Mouse (Mus musculus): ENCODE measurements around the gene Ddx47. TPM values are rescaled to one million over a fixed set of nuclear protein-coding genes. Genes with fewer than 3 reads are reported as not detected.

Gene Ddx47
- total RNA-seq (2023): 10 to 100 TPM; 53.5 to 61.1 TPM

DNA sequence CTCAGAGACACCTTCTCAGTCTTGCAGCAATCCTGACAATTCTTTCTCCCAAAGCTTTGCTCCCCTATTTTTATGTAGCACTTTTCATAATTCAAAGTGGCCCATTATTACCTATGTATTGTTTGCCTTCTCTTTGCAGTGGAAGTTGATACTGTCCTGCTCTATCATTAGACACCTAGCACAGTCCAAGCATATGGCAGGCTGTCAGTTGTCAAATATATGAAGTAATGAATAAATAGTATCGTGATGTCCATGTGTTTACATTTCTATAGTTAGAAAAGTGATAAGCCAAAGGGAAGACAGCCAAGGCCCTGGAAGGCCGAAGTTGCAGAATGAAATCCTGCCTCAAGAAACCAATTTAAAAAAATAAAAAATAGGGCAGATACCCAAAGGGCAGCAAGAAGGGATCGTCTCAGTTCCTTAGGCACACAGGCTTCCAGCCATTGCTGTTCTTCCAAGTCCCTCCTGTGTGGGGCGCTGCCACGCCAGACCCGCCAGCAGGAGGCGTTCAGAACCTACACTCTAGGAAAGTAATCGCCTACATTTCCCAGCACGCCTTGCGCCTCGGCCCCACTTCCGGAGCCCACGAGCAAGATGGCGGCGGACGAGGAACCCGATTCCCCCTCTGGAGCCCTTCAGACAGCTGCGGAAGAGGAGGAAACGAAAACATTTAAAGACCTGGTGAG lies at the start of gene Ddx47:
Gene Ddx47 (plus strand): TSS at position 565 of the 686 bp plus-strand sequence.

DNA sequence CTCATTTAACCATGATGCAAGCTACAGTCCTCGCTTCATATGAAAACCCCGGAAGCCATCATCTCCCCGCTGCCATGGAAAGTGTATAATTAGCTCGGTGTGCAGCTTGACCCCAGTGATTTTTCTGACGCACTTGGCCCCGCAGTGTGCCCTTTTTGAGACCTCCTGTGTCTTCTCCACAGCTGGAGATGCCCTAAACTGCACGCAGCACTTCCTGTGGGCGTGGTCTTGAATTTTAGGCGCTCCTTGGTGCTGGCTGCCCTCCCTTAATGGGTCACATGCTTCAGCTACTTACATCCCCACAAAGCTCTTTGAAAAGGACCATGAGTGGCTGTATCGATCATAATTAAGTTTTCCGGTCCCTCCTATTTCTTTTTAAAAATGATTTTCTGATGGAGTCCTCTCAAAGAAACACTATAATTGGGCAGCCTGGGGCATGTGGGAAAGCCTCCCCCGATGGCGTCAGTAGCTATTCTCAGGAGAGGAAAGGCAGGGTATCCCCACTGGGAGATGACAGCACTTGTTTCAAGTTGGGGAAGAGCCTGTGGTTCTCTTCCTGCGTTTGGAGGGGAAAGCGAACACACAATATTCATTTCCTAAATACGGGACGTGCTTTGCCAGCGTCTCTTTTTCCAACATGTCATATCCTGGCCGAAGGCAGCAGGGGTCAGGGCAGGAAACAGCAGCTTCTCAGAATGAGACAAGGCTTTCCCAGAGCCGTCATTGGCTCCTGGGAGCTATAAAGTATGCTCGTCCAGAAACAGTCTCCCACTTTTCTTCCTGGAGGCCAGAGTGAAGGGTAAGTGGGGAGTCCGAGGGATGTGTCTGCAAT lies 30.0 kb upstream of the Ddx47 start, which contains the start of gene Apold1:
Gene Apold1 (plus strand): TSS at position 488 of the 832 bp plus-strand sequence.

DNA sequence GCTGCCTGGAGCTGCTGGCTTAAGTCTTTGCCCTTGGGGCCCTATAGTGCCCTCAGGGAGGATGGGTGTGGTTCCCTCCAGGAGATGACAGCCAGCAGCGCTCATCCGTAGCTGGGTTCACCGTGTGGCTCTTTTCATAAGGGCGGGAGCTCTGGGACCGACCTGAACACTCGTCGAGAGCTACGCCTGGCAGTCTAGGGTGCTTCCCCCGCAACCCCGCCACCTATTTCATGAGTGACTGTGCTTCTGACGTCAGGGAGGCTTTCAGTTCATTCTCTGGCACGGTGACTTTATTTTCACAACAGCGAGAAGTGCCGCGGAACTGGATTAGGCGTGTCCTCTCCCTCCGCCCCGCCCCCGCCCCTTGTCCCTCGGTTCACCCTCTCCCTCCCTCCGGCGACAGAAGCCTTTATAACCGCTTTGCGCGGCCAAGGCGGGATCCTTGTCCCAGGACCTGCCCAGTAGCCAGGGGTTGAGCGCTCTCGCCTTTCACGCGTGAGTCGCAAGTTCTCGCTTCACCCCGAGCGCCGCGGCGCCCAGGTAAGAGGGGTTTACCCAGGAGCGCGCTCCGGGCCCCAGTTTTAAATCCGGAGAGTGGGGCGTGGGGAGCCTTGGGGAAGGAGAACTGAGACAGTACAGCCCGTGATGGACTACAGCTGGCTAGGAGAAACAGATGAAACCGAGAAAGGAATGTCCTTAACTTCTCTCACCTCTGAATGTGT lies 54.0 kb downstream of the Ddx47 start, which contains the start of gene Gprc5a:
Gene Gprc5a (plus strand): TSS at position 416 of the 722 bp plus-strand sequence.

Other genes with a start within 250 kb of the Ddx47 start
- gene Dusp16, start 219.0 kb upstream of the Ddx47 start, total RNA-seq (2023): 1 to 10 TPM; 2.1 to 2.2 TPM
- 1 to 10 TPM; 7.3 to 8.3 TPM for gene Crebl2, start 181.5 kb upstream of the Ddx47 start, total RNA-seq (2023)
- gene Gpr19, start 113.0 kb upstream of the Ddx47 start, total RNA-seq (2023): 1 to 10 TPM; 5.1 TPM
- 10 to 100 TPM; 86.9 to 90.3 TPM for gene Cdkn1b, start 91.2 kb upstream of the Ddx47 start, total RNA-seq (2023)
- under 1 TPM; 0.57 to 0.71 TPM for gene Apold1, start 29.9 kb upstream of the Ddx47 start, total RNA-seq (2023)
- under 1 TPM; 0.33 to 0.60 TPM for gene Gprc5a, start 54.0 kb downstream of the Ddx47 start, total RNA-seq (2023)
- gene Gprc5d, start 106.7 kb downstream of the Ddx47 start, total RNA-seq (2023): not detected
- 10 to 100 TPM in 1 of 2 experiments, 1 to 10 TPM in 1; 6.9 to 15.3 TPM for gene Fam234b, start 186.4 kb downstream of the Ddx47 start, total RNA-seq (2023)
- gene Hebp1, start 186.4 kb downstream of the Ddx47 start, total RNA-seq (2023): 10 to 100 TPM; 22.6 to 31.0 TPM
- not detected for gene Gsg1, start 242.7 kb downstream of the Ddx47 start, total RNA-seq (2023)